Mouse (Mus musculus): Measurements from ENCODE around the gene Slf2. TPM values are rescaled to one million over a fixed set of nuclear protein-coding genes. Genes with fewer than 3 reads are reported as not detected.
A peak's percentile ranks its signal among the peaks of the same experiment; 100 is the strongest.

Slf2 gene
- polyA plus RNA-seq, 1 experiment from 2014 or later, result 28.1 TPM

DNA sequence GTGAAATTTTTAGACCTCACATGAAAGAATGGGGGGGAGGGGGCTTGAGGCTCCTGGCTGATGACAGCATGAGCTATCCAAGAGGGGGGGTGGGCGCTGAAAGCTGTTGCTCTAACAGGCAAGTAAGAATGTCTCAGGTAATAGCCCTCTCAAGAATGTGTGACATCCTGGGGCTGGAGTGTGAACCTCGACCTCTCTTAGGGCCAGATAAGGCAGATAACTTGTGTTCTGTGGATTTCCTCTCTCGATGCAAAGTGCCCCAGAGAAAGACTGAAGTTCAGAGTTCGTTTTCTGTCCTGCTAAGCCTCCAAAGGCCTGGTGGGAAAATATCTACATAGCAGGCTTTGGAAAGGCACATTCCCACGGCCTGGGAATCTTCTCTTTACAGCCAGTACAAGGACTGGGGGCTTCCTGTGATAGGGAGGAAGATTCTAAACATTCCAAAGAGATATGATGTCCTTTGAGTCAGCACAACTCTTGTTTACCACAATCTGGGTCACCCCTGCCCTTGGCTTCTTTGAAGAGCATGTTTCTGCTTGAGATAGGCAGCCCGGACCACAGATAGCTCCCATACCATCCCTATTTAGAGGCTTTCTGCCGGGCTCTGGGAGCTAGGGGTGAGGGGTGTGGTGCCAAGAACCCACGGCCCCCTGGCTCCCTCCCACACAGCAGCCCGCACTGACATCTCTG, 31.7 kb upstream of the Slf2 start:
- WGBS, result 38% methylated on average over 9 of the region's 9 CpGs
- peak overlapping the region; percentile 70; the same call in 1 of the 2 replicates for H3K27ac ChIP-seq
- no peak for DNase-seq (ENCODE audit: low spot score)

DNA sequence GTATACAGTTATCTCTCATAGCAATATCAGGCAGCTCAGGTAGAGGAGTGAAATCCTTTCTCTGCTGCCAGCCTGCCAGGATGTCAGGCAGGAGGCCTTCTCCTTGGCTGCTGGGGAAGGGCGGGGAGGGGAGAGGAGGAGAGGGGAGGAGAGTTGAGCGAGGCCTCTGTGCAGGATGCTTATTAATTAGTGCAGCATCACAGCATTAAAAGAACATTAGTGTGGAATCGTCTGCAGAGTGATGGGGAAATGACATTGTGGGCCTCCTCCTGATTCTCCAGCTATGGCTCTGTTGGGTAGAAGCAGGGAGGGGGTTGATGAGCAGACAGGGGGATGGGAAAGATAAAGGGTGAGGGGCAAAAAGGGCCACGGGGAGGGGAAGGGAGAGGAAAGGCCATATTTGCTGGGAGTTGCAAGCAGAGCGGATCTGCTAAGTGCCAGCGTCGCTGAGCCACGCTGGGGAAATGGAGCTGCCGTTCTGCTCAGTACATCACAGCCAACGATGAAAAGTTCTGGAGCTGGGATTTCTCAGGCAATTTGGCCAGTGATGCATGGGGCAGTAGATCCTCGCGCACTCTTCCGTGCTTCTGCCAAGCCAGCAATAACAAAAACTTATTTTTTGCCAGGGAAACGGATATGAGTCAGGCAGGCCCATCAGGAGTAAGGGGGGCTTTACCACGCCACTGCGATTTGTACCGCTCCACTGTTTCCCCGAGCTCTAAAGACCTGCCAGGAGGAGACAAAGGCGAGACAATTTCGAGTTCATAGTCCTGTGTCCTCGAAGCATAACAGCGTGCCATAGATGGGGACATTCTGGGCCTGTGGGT, 30.8 kb upstream of the Slf2 start:
- 34% methylated on average over 22 of the region's 22 CpGs for WGBS
- Histone ChIP-seq H3K27ac (peak overlapping the region; percentile 70), H3K36me3 (no peaks in the 10 kb centered on the region), H3K4me3 (no peak overlapping the region), H3K4me1 (replicated peaks) (peaks cover 52% of the 10 kb centered on the region), H3K27me3 (ENCODE audit: insufficient read depth, poor library complexity, severe bottlenecking) (peaks cover 73% of the 10 kb centered on the region), H3K9me3 (no peaks in the 10 kb centered on the region)
- DNase-seq (ENCODE audit: low spot score), result no peak

More for the DNA sequence above, 31.7 kb upstream of the Slf2 start:
- peaks cover 44% of the 10 kb centered on the region for H3K4me1 ChIP-seq (replicated peaks)
- H3K27me3 ChIP-seq (ENCODE audit: insufficient read depth, poor library complexity, severe bottlenecking), result peaks cover 71% of the 10 kb centered on the region
- no peaks in the 10 kb centered on the region for H3K9me3 ChIP-seq
- no peak overlapping the region for H3K4me3 ChIP-seq
- no peaks in the 10 kb centered on the region for H3K36me3 ChIP-seq

DNA sequence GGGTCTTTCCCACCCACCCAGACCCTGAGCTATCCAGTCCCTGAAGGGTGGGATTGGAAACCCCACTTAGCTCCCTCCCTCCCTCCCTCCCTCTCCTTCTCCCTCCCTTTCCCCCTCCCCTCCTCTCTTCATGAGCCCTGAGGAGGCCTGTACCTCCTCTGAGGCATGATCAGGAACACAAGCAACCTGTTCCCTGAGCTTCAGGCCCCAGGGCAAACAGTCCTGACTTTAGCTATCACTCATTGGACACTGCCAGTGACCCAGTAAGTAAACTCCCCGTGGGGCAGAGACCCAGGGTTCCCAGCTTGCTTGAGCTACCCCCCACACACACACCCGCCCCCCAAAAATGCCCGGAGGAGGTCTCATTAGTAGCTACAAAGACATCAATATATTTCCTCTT, 29.9 kb upstream of the Slf2 start:
- Histone ChIP-seq H3K9me3 (no peaks in the 10 kb centered on the region), H3K4me3 (no peak overlapping the region), H3K27me3 (ENCODE audit: insufficient read depth, poor library complexity, severe bottlenecking) (peaks cover 70% of the 10 kb centered on the region), H3K4me1 (replicated peaks) (peaks cover 61% of the 10 kb centered on the region), H3K36me3 (no peaks in the 10 kb centered on the region), H3K27ac (peak overlapping the region; percentile 8; the same call in 1 of the 2 replicates)
- 72% methylated on average over 3 of the region's 3 CpGs for WGBS
- no peak for DNase-seq (ENCODE audit: low spot score)

DNA sequence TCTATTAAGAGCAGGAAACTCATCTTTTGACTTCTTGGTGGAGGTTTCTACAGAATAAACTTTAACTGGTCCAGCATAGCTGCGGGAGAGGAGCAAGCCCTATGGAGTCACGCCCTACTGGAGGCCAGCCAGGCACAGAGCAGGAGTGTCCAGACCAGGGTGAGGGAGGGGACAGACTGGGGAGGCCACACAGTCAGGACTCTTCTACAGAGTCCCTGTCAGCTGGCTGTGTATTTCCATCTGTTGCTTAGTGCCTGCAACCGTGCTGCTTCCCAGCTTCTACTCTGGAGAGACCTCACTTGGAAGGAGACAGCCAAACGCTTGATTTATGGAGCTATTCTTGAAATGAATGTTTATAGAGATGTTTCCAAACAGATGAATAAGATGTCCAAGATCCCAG, 28.6 kb upstream of the Slf2 start:
- peaks cover 59% of the 10 kb centered on the region for H3K27me3 ChIP-seq (ENCODE audit: insufficient read depth, poor library complexity, severe bottlenecking)
- H3K36me3 ChIP-seq, result no peaks in the 10 kb centered on the region
- DNase-seq (ENCODE audit: low spot score), result no peak
- peaks cover 67% of the 10 kb centered on the region for H3K4me1 ChIP-seq (replicated peaks)
- H3K4me3 ChIP-seq, result no peak overlapping the region
- WGBS, result 84% methylated on average over 4 of the region's 4 CpGs
- H3K9me3 ChIP-seq, result no peaks in the 10 kb centered on the region
- no peak overlapping the region for H3K27ac ChIP-seq

DNA sequence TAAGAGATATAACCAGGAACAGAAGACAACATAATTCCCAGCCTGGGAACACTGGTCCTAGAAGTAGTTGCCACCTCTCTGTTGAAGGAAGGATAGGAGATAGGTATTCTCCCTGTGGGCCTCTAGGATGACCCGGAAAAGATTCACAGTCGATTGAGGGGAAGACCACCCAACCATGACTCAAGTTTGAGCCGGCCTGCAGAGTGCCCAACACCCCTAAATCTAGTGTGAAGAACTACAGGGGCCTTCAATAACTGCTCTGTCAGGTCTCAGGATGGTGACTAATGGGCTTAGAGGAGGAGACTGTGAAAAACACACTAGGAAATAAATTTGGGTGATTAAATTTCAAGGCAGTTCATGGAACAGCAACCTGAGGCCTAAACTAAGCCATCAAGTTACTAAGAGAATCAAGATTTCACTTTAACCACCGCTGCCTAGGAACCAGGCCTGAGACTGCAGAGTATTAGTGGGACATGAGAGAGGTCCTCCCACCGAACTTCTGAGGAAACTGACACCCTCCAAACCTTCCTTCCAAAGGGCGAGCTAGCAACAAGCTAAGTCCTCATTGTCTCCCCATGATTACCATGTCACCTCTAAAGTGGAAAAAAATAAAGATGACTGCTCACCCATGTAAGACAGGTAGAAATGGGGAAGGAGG, 27.5 kb upstream of the Slf2 start:
- no peak for DNase-seq (ENCODE audit: low spot score)
- H3K4me1 ChIP-seq (replicated peaks), result peaks cover 73% of the 10 kb centered on the region
- 64% methylated on average over 6 of the region's 6 CpGs for WGBS
- no peak overlapping the region for H3K27ac ChIP-seq
- no peaks in the 10 kb centered on the region for H3K9me3 ChIP-seq
- H3K4me3 ChIP-seq, result no peak overlapping the region
- peaks cover 48% of the 10 kb centered on the region for H3K27me3 ChIP-seq (ENCODE audit: insufficient read depth, poor library complexity, severe bottlenecking)
- H3K36me3 ChIP-seq, result no peaks in the 10 kb centered on the region

DNA sequence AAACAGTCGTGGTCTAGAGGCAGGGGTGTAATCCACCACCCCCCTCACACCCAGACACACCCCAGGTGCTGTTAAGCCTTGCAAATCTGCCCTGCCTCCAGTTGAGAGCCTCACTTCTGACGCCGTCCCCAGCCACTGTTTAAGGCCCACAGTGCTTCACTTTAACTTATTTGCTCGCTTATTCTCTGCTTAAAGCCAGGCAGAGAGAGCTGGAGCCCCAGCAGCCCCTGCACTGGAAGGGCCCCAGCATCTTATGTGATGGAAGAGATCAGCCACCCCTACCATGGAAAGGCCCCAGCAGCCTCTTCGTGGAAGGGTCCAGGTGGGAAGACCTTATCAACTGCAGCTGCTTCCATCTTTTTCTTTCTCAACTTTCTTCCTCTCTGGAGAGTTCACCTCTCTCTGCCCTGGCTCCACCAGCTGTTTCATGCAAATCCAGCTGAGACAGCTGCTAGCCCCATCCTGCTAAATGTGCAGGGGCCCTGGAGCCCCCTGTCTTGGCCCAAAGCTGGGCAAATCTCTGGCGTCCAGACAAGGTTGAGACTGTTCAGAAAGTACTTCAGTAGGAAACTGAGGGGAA, 26.7 kb upstream of the Slf2 start:
- H3K4me3 ChIP-seq, result no peak overlapping the region
- H3K9me3 ChIP-seq, result no peaks in the 10 kb centered on the region
- H3K4me1 ChIP-seq (replicated peaks), result peaks cover 73% of the 10 kb centered on the region
- DNase-seq (ENCODE audit: low spot score), result no peak
- 0 out of 2 replicates have a peak overlapping the region, but pooled peaks have one; percentile 6 for H3K27ac ChIP-seq
- 39% methylated on average over 6 of the region's 6 CpGs for WGBS
- H3K36me3 ChIP-seq, result no peaks in the 10 kb centered on the region
- H3K27me3 ChIP-seq (ENCODE audit: insufficient read depth, poor library complexity, severe bottlenecking), result peaks cover 42% of the 10 kb centered on the region

DNA sequence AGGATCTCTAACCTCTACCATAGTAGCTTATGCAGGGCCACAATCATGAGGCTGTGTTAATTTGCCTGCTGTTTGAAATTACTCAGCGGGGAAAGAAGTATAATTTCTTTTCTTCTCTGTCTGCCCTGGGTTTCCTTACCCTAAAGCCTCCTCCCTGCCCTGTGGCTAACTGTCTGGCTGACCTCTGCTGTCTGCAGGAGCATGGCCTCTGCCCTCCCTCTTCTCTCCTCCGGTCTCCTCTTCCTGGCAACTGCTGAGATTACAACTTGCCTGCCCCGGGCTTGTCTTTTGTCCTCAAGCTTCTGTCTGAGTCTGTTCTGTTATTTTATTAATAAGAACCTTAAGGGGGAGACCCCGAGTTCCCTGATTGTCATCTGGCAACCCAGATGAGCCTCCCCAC, 25.6 kb upstream of the Slf2 start:
- Histone ChIP-seq H3K27ac (no peak overlapping the region), H3K4me1 (replicated peaks) (peaks cover 62% of the 10 kb centered on the region), H3K27me3 (ENCODE audit: insufficient read depth, poor library complexity, severe bottlenecking) (peaks cover 40% of the 10 kb centered on the region), H3K4me3 (no peak overlapping the region), H3K36me3 (no peaks in the 10 kb centered on the region), H3K9me3 (no peaks in the 10 kb centered on the region)
- no peak for DNase-seq (ENCODE audit: low spot score)
- WGBS, result 10% methylated on average over 4 of the region's 4 CpGs

DNA sequence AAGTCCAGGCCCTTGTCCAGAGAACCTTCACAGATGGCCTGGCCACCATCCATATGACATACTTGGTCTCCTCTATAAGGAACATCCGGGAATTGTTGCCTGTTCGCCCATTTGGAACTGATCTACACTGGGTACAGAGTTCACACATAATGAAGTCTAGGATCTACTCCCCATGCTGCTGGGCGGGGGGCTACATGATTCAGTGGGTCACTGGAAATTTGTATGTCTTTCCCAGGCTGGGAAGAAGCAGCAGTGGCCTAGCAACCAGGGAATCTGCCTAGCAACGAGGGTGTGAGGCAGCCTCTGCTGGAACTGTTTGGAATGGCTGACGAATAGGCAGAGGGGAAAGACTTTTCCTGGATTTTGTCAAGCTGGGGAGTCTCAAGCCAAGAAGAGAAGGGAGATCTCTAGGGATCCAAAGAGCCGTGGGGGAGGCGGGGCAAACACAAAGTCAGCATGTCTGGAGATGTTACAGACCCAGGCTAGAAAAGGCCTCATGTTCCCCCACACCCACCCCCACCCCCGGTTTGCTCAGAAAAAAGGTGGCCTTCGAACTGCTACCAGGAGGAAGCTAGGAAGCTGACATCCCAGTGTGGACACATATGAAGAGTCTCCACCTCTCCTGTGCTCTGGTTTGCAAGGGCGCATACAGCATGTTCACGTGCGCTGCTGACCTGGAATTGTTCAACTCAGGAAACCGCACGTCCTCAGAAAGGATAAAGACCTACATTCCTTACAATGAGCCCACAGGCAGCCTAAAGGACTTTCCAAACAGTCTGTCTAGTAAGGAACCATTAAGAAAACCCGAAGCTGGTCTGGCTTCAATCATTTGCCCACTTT, 22.9 kb upstream of the Slf2 start:
- Histone ChIP-seq H3K9me3 (no peaks in the 10 kb centered on the region), H3K4me3 (no peak overlapping the region), H3K36me3 (no peaks in the 10 kb centered on the region), H3K27me3 (ENCODE audit: insufficient read depth, poor library complexity, severe bottlenecking) (peaks cover 25% of the 10 kb centered on the region; the same call in 1 of the 2 replicates), H3K27ac (0 out of 2 replicates have a peak overlapping the region, but pooled peaks have one; percentile 13), H3K4me1 (replicated peaks) (peaks cover 50% of the 10 kb centered on the region)
- peak; percentile 46 for DNase-seq (ENCODE audit: low spot score)
- 55% methylated on average over 15 of the region's 15 CpGs for WGBS

DNA sequence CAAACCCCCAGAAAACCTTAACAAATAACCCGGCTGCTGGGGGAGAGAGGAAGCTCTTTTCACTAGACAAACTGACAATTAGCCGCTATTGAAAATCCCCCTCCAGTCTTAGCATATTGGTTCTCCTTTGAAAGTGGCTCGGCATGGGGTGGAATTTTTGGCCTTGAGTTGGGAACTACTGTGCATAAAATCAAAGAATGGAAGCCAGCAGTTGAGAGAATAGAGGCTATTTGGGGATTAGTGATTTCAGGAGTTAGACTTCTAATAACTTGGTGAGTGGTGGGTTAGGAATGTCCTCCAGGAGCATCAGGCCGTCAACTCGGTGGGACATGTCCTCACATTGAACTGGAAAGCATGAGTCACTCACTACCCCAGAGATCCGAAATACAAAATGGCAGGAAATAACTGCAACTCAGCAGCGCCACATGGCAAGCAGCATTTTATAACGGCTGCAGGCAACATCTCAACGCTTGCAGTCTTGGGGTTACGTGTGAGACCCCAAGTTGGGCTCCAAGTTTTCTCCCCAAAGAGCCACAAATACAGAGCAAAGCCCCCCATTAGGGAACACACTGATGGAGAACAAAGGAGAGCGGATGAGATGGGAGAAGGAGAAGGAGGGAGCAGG, 22.0 kb upstream of the Slf2 start:
- H3K36me3 ChIP-seq, result no peaks in the 10 kb centered on the region
- WGBS, result 61% methylated on average over 11 of the region's 11 CpGs

DNA sequence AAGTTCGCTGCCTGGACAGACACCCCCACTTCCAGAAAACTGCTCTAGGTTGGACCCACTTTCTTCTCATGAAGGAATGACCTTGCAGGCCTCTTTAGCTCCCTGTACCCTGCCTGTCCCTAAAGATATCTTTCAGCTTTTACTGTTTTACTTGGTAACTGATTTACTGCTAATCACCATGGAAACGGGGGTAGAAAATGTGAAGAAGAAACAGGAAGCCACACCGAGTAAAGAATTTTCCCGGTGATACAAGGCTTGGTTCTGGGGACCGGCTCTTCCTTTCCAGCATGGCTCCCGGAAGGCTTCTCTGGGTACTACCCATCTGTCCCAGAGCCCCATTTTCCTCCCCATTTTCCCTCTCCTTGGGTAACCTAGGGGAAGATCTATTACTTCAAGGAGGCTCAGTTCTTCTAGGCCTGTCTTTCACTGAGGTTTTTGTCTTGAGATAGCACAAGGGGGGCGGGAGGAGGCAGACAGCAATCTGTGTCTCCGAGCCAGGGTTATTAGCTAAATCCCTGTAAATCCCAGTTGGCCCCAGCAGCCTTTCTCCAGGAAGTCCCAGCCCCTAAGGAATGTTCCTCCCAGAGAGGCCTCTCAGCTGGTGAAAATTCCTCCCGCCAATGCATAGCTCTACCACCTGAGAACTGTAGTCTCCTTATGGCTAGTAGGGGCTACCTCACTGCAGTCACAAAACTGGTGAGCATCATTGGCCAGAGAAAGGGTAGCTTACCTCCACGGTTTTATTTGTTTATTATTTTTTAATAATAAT, 16.3 kb upstream of the Slf2 start:
- Histone ChIP-seq H3K27me3 (ENCODE audit: insufficient read depth, poor library complexity, severe bottlenecking) (0 out of 2 replicates have a peak, but pooled peaks cover 2% of the 10 kb centered on the region), H3K4me3 (no peak overlapping the region), H3K27ac (no peak overlapping the region), H3K36me3 (no peaks in the 10 kb centered on the region), H3K9me3 (no peaks in the 10 kb centered on the region), H3K4me1 (replicated peaks) (peaks cover 5% of the 10 kb centered on the region; the same call in 1 of the 2 replicates)
- DNase-seq (ENCODE audit: low spot score), result no peak
- 74% methylated on average over 10 of the region's 10 CpGs for WGBS

More for the DNA sequence above, 22.0 kb upstream of the Slf2 start:
- Histone ChIP-seq H3K4me1 (replicated peaks) (peaks cover 45% of the 10 kb centered on the region), H3K27me3 (ENCODE audit: insufficient read depth, poor library complexity, severe bottlenecking) (peaks cover 18% of the 10 kb centered on the region; the same call in 1 of the 2 replicates), H3K27ac (no peak overlapping the region), H3K9me3 (no peaks in the 10 kb centered on the region), H3K4me3 (no peak overlapping the region)
- no peak for DNase-seq (ENCODE audit: low spot score)

DNA sequence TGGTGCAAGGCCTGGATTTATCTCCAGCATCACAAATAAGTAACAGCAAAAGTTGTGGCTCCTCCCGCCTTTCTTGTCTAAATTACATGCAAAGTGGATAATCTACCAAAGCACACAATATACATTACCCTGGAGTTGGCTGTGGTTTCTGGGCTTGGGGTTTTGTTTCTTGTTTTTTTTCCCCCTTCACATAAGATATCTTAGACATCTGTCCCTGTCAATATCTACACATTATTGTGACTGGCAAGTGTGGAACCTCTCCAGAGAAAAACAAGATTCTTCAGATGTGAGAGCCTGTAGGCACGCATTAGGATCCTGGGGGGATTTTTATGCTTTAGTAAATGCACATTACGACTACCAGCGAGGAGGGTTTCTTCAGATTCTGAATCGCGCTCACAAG, 12.8 kb upstream of the Slf2 start:
- Histone ChIP-seq H3K27ac (no peak overlapping the region), H3K36me3 (no peaks in the 10 kb centered on the region), H3K27me3 (ENCODE audit: insufficient read depth, poor library complexity, severe bottlenecking) (no peaks in the 10 kb centered on the region), H3K9me3 (no peaks in the 10 kb centered on the region), H3K4me3 (no peak overlapping the region), H3K4me1 (replicated peaks) (peaks cover 5% of the 10 kb centered on the region; the same call in 1 of the 2 replicates)
- 90% methylated on average over 6 of the region's 6 CpGs for WGBS
- DNase-seq (ENCODE audit: low spot score), result no peak

Measured in hindbrain, embryonic 10.5 days (tissue).